In the genomic region with DNA sequence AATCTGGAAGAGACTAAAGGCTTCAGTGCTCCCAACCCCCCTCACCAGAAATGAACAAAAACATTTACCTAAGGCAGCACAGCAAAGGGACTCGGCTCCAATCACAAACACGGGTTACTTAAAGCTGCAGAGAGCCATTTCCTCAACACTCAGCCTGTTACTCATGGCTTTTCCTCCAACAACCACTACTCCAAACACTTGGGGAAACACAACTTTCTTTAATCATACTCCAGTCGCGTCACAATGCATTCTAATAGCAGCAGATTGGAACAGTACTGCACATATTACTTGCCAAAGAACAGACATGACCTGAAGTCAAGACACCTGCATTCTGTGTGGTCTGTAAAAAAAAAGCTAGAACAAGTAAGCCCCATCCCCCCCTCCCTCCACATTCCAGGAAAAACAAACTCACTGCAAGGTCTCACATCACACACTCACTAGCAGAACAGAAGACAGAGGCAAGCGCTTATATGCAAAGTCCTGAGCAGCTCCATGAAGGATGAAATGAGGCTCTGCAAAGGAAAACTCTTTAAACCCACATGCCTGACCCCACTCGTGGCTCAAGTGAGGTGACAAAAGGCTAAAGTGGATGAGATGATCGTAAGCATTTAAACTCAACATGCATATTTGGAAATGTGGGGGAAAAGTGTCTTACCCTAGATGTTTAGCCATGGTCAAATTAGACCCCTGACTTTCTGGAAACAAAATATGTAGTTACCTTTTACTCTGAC, we compare ENCODE assay signal across 9 mouse cellular contexts. TPM values are rescaled to one million over a fixed set of nuclear protein-coding genes. Genes with fewer than 3 reads are reported as not detected.
A peak's percentile ranks its signal among the peaks of the same experiment; 100 is the strongest.
DNase-seq lines count a peak whose midpoint lies in the region; ATAC-seq and TF ChIP-seq lines count a peak whose summit lies in the region.
"Had no signal": no experiment of that assay in that cellular context is flagged by ENCODE, and none has a peak within 500 bp of the region (broad histone marks: within the 10 kb centered on the region; RNA-seq: fewer than 3 reads in every experiment).

No protein-coding gene starts in this region.

- H3K27me3 ChIP-seq in testis, adult 2 months (ENCODE audit: control insufficient read depth, insufficient read depth, low read length), result no peaks in the 10 kb centered on the region
- H3K27me3 ChIP-seq in hindbrain, embryonic 15.5 days, result no peaks in the 10 kb centered on the region
- H3K27me3 ChIP-seq in midbrain, embryonic 14.5 days (ENCODE audit: control insufficient read depth, insufficient read depth, low read length), result no peaks in the 10 kb centered on the region
- H3K27me3 ChIP-seq: Patski had no signal

- TF ChIP-seq POLR2A in testis, adult 2 months (IDR thresholded peaks at IDR 0.05; ENCODE audit: control insufficient read depth, low read depth, low read length), result no peak

- H3K9ac ChIP-seq in hindbrain, embryonic 15.5 days, result peak overlapping the region; percentile 78
- peak overlapping the region; percentile 50 for H3K9ac ChIP-seq in midbrain, embryonic 14.5 days (replicated peaks; ENCODE audit: low read length)

- DNase-seq in adrenal gland, postnatal 14 days, result peak; percentile 31
- DNase-seq in adrenal gland, postnatal 10 days, result no peak
- no peak for DNase-seq in testis, postnatal 14 days (ENCODE audit: low spot score)
- peak; percentile 49 for DNase-seq in midbrain, embryonic 14.5 days
- DNase-seq in urinary bladder, postnatal 25 days (ENCODE audit: low spot score), result no peak
- no peak for DNase-seq in thymus, postnatal 0 days (ENCODE audit: low spot score)

- no peak for TF ChIP-seq CTCF in testis, adult 2 months (IDR thresholded peaks at IDR 0.05; ENCODE audit: control insufficient read depth, insufficient read depth, insufficient replicate concordance, low read depth, low read length)

- peak overlapping the region; percentile 42; the same call in 1 of the 2 replicates for H3K27ac ChIP-seq in testis, adult 2 months (ENCODE audit: control insufficient read depth, insufficient read depth, low read depth, low read length)
- 0 out of 2 replicates have a peak overlapping the region, but pooled peaks have one; percentile 42 for H3K27ac ChIP-seq in hindbrain, embryonic 15.5 days (replicated peaks)
- H3K27ac ChIP-seq in midbrain, embryonic 14.5 days (replicated peaks; ENCODE audit: low read depth, low read length), result 0 out of 2 replicates have a peak overlapping the region, but pooled peaks have one; percentile 32

- no peak for ATAC-seq in hindbrain, embryonic 15.5 days (ENCODE audit: low FRiP score, low read depth)
- no peak for ATAC-seq in midbrain, embryonic 14.5 days (ENCODE audit: low FRiP score, low TSS enrichment)
- ATAC-seq: Patski had no signal

- peak overlapping the region; percentile 92 for H3K4me2 ChIP-seq in hindbrain, embryonic 15.5 days
- peak overlapping the region; percentile 93 for H3K4me2 ChIP-seq in midbrain, embryonic 14.5 days (ENCODE audit: low read length)

- no peaks in the 10 kb centered on the region for H3K9me3 ChIP-seq in hindbrain, embryonic 15.5 days
- H3K9me3 ChIP-seq in midbrain, embryonic 14.5 days (ENCODE audit: control insufficient read depth, low read length), result no peaks in the 10 kb centered on the region

- H3K36me3 ChIP-seq in testis, adult 2 months (ENCODE audit: control insufficient read depth, insufficient read depth, low read length), result peaks cover 8% of the 10 kb centered on the region
- H3K36me3 ChIP-seq in hindbrain, embryonic 15.5 days, result peaks cover 37% of the 10 kb centered on the region
- H3K36me3 ChIP-seq in midbrain, embryonic 14.5 days (ENCODE audit: control insufficient read depth, insufficient read depth, low read length), result peaks cover 47% of the 10 kb centered on the region

- WGBS in hindbrain, embryonic 15.5 days, result 10% methylated on average over 7 of the region's 7 CpGs
- 15% methylated on average over 7 of the region's 7 CpGs for WGBS in midbrain, embryonic 14.5 days

- H3K4me1 ChIP-seq in testis, adult 2 months (ENCODE audit: control insufficient read depth, insufficient read depth, low read length), result peaks cover 4% of the 10 kb centered on the region
- H3K4me1 ChIP-seq in hindbrain, embryonic 15.5 days (replicated peaks), result peaks cover 46% of the 10 kb centered on the region
- H3K4me1 ChIP-seq in midbrain, embryonic 14.5 days (ENCODE audit: control insufficient read depth, insufficient read depth, low read length), result peaks cover 25% of the 10 kb centered on the region

- H3K4me3 ChIP-seq in testis, adult 2 months (ENCODE audit: control insufficient read depth, low read depth, low read length), result peak overlapping the region; percentile 18
- peak overlapping the region; percentile 93 for H3K4me3 ChIP-seq in hindbrain, embryonic 15.5 days
- peak overlapping the region; percentile 74 for H3K4me3 ChIP-seq in midbrain, embryonic 14.5 days (replicated peaks; ENCODE audit: low read depth, low read length)

RNA-seq across cellular contexts. Expression of a gene that starts 26.3 kb away (rescaled TPM):
- total RNA-seq in adrenal gland, postnatal 14 days (2021), result 87.4 and 92.1 TPM in 2 replicates
- 10 to 100 TPM; 86.7 to 96.5 TPM for total RNA-seq in adrenal gland, postnatal 10 days (2021)
- 43.1 and 46.7 TPM in 2 replicates for polyA plus RNA-seq in testis, adult 2 months (2012; rRNA removed)
- polyA plus RNA-seq in hindbrain, embryonic 15.5 days (2015; fragmentation: Nextera tagmentation; extraction: Ambion mirVana), result 79.7 and 92.6 TPM in 2 replicates
- polyA plus RNA-seq in midbrain, embryonic 14.5 days (2014; fragmentation: Nextera tagmentation; extraction: Ambion mirVana), result 73.5 and 78.2 TPM in 2 replicates
- polyA plus RNA-seq in thymus, postnatal 0 days (2015; fragmentation: Nextera tagmentation; extraction: Ambion mirVana), result 38.0 and 40.9 TPM in 2 replicates

RNA-seq across cellular contexts. Expression of a gene that starts 56.8 kb away (rescaled TPM):
- 212 and 214 TPM in 2 replicates for total RNA-seq in adrenal gland, postnatal 14 days (2021)
- total RNA-seq in adrenal gland, postnatal 10 days (2021), result 100 to 1,000 TPM; 185 to 250 TPM
- polyA plus RNA-seq in testis, adult 2 months (2012; rRNA removed), result 7.6 and 8.1 TPM in 2 replicates
- 15.2 and 17.2 TPM in 2 replicates for polyA plus RNA-seq in hindbrain, embryonic 15.5 days (2015; fragmentation: Nextera tagmentation; extraction: Ambion mirVana)
- 10.1 and 10.5 TPM in 2 replicates for polyA plus RNA-seq in midbrain, embryonic 14.5 days (2014; fragmentation: Nextera tagmentation; extraction: Ambion mirVana)
- 9.7 and 10.2 TPM in 2 replicates for polyA plus RNA-seq in thymus, postnatal 0 days (2015; fragmentation: Nextera tagmentation; extraction: Ambion mirVana)

Comparison
In these comparisons a context has a peak if more than half of its experiments do, and no peak if none do; other contexts are left out.
1. DNase-seq: peak in adrenal gland, postnatal 14 days (single experiment) and midbrain, embryonic 14.5 days (single experiment); none in adrenal gland, postnatal 10 days (single experiment), testis, postnatal 14 days (single experiment), urinary bladder, postnatal 25 days (single experiment) and thymus, postnatal 0 days (single experiment).
2. H3K4me3 ChIP-seq: peak in every context shown above with its lines; median percentile 93 in hindbrain, embryonic 15.5 days; 74 in midbrain, embryonic 14.5 days; 18 in testis, adult 2 months.
3. Peak in every context shown above with its lines, with median percentiles within 50 percentile points of each other: H3K27ac ChIP-seq.